Comparison of ENCODE assay signal across 8 mouse cellular contexts in the genomic region with DNA sequence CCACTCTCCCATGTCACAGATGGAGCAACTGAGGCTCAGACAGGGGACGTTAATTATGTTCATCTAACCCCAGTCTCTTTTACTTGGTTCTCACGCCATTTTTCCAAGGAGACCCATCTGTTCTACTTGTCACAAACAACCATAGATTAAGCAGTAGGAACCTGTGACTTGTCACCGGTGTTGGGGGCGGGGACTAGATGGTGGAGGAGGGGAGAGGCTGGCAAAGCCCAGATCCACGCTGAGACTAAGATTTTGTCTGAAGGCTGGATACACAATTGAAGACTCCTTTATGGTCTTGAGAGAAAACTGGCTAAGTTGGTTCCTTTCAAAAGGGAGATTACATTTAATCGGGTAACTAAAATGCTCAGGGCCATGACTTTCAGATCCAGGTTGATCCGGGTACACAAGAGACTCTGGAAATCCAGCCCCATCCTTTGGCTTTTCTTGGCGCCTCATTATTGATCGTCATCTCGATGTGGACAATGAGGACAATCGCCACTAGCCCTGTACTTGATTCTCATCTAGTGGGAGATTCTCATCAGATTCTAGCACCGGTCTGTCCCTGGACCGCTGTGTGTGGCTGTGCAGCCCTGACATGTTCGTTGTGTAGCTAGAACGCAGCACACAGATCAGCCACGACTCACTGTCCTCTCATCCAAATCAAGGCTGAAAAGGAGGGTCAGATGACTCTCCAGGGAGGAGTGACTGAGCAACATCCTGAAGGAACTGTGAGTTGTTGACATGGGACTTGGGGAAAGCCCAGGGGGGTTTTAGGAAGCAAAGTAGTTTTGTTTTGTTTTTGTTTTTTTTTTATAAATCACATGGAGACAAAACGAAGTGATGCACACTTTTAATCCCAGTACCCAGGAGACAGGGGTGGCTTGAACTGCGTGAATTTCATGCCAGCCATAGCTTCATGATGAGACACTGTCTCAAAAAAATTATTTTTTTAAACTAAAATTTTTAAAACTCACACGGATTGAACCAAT.
DNase-seq lines count a peak whose midpoint lies in the region; ATAC-seq and TF ChIP-seq lines count a peak whose summit lies in the region.

No protein-coding gene starts in this region.

- intact Hi-C loops in gastrocnemius, adult 2 months (cut with DNase I), result loop anchor here (5.0 kb wide), 1 partner anchor 50 kb away; no protein-coding TSS in a partner anchor

- H3K27ac ChIP-seq in gastrocnemius, adult 2 months, result peak overlapping the region; percentile 75
- peak overlapping the region; percentile 57; the same call in 1 of the 2 replicates for H3K27ac ChIP-seq in embryonic facial prominence, embryonic 14.5 days (replicated peaks; ENCODE audit: low read depth, low read length)
- H3K27ac ChIP-seq in intestine, embryonic 14.5 days (ENCODE audit: low read depth), result no peak overlapping the region

- peak overlapping the region; percentile 61 for H3K4me3 ChIP-seq in gastrocnemius, adult 2 months
- peak overlapping the region; percentile 33 for H3K4me3 ChIP-seq in embryonic facial prominence, embryonic 14.5 days (ENCODE audit: low read depth, low read length)
- H3K4me3 ChIP-seq in intestine, embryonic 14.5 days (ENCODE audit: low read depth, low read length), result no peak overlapping the region

- H3K27me3 ChIP-seq in embryonic facial prominence, embryonic 14.5 days (replicated peaks; ENCODE audit: control insufficient read depth, insufficient read depth, low read length), result no peaks in the 10 kb centered on the region
- no peaks in the 10 kb centered on the region for H3K27me3 ChIP-seq in intestine, embryonic 14.5 days (replicated peaks; ENCODE audit: control insufficient read depth, insufficient read depth, low read length)

- peak overlapping the region; percentile 64 for H3K4me2 ChIP-seq in embryonic facial prominence, embryonic 14.5 days (ENCODE audit: low read depth, low read length)
- peak overlapping the region; percentile 46 for H3K4me2 ChIP-seq in intestine, embryonic 14.5 days (ENCODE audit: low read length)

- WGBS in embryonic facial prominence, embryonic 14.5 days, result 47% methylated on average over 19 of the region's 19 CpGs
- 58% methylated on average over 19 of the region's 19 CpGs for WGBS in intestine, embryonic 14.5 days

- H3K36me3 ChIP-seq in embryonic facial prominence, embryonic 14.5 days (ENCODE audit: control insufficient read depth, insufficient read depth, low read length), result no peaks in the 10 kb centered on the region
- no peaks in the 10 kb centered on the region for H3K36me3 ChIP-seq in intestine, embryonic 14.5 days (ENCODE audit: control insufficient read depth, insufficient read depth, low read length)

- peak; percentile 6; the same call in 1 of the 2 replicates for ATAC-seq in embryonic facial prominence, embryonic 14.5 days (ENCODE audit: low read depth)
- ATAC-seq in intestine, embryonic 14.5 days (replicated peaks; ENCODE audit: low FRiP score, low TSS enrichment, low read depth), result no peak

- H3K9me3 ChIP-seq in embryonic facial prominence, embryonic 14.5 days (ENCODE audit: control insufficient read depth, low read length), result no peaks in the 10 kb centered on the region
- no peaks in the 10 kb centered on the region for H3K9me3 ChIP-seq in intestine, embryonic 14.5 days (ENCODE audit: control insufficient read depth, low read length)

- peaks cover 23% of the 10 kb centered on the region for H3K4me1 ChIP-seq in embryonic facial prominence, embryonic 14.5 days (ENCODE audit: control insufficient read depth, insufficient read depth, low read length)
- H3K4me1 ChIP-seq in intestine, embryonic 14.5 days (replicated peaks; ENCODE audit: control insufficient read depth, insufficient read depth, low read length), result peaks cover 2% of the 10 kb centered on the region; the same call in 1 of the 2 replicates

- DNase-seq in gastrocnemius, adult 2 months, result no peak
- DNase-seq in gastrocnemius, adult 18-20 months (ENCODE audit: low spot score), result no peak
- no peak for DNase-seq in embryonic facial prominence, embryonic 14.5 days (ENCODE audit: low spot score)
- DNase-seq in intestine, embryonic 14.5 days (ENCODE audit: low spot score), result no peak
- peak; percentile 63 for DNase-seq in naive thymus-derived CD4-positive, alpha-beta T cell, adult 2 months (ENCODE audit: low read depth)
- no peak for DNase-seq in layer of hippocampus, postnatal 36 days
- DNase-seq in adrenal gland, postnatal 14 days, result no peak
- DNase-seq in layer of hippocampus, postnatal 14 days (ENCODE audit: low spot score in 2 of 2), result no peak

- peak overlapping the region; percentile 51; the same call in 1 of the 2 replicates for H3K9ac ChIP-seq in embryonic facial prominence, embryonic 14.5 days (ENCODE audit: low read depth, low read length)
- H3K9ac ChIP-seq in intestine, embryonic 14.5 days (ENCODE audit: low read length), result 0 out of 2 replicates have a peak overlapping the region, but pooled peaks have one; percentile 17

- no peak for TF ChIP-seq CTCF in gastrocnemius, adult 2 months (IDR thresholded peaks at IDR 0.05)
